Mouse (Mus musculus) effector memory CD4-positive, alpha-beta T cell, adult 7 months (primary cell): ENCODE measurements around the gene Olfr829. TPM values are rescaled to one million over a fixed set of nuclear protein-coding genes. Genes with fewer than 3 reads are reported as not detected.

Source experiments
- polyA plus RNA-seq: library from polyadenylated mRNA; unstranded; fragments of 100-300 nt; shearing (Covaris generic); gene quantifications from one replicate; pipeline ENCODE4 v1.2.1, GENCODE M21; 2017

Olfr829 gene
- not detected for polyA plus RNA-seq

GRCm38 (mm10) chr9:18854633-18855032, at the start of gene Olfr829:
Gene Olfr829, plus strand, starts transcription at chr9:18854933.

GRCm38 (mm10) chr9:18819426-18819825, 35.3 kb upstream of the Olfr829 start, which contains the start of gene Olfr828:
Gene Olfr828, minus strand, starts transcription at chr9:18819526.

GRCm38 (mm10) chr9:18874393-18874792, 19.7 kb downstream of the Olfr829 start, which contains the start of gene Olfr830:
Gene Olfr830, plus strand, starts transcription at chr9:18874693.

Other genes with a start within 250 kb of the Olfr829 start
- 0.05 TPM for gene Muc16, start 180.4 kb upstream of the Olfr829 start, polyA plus RNA-seq
- gene Olfr24, start 90.9 kb upstream of the Olfr829 start, polyA plus RNA-seq = 0.28 TPM
- gene Olfr828, start 35.4 kb upstream of the Olfr829 start, polyA plus RNA-seq = not detected
- not detected for gene Olfr830, start 19.8 kb downstream of the Olfr829 start, polyA plus RNA-seq
- not detected for gene Olfr832, start 82.2 kb downstream of the Olfr829 start, polyA plus RNA-seq
- not detected for gene Olfr834, start 133.1 kb downstream of the Olfr829 start, polyA plus RNA-seq
- not detected for gene Olfr835, start 177.8 kb downstream of the Olfr829 start, polyA plus RNA-seq